21 mouse cellular contexts compared by ENCODE assay signal in the genomic region with DNA sequence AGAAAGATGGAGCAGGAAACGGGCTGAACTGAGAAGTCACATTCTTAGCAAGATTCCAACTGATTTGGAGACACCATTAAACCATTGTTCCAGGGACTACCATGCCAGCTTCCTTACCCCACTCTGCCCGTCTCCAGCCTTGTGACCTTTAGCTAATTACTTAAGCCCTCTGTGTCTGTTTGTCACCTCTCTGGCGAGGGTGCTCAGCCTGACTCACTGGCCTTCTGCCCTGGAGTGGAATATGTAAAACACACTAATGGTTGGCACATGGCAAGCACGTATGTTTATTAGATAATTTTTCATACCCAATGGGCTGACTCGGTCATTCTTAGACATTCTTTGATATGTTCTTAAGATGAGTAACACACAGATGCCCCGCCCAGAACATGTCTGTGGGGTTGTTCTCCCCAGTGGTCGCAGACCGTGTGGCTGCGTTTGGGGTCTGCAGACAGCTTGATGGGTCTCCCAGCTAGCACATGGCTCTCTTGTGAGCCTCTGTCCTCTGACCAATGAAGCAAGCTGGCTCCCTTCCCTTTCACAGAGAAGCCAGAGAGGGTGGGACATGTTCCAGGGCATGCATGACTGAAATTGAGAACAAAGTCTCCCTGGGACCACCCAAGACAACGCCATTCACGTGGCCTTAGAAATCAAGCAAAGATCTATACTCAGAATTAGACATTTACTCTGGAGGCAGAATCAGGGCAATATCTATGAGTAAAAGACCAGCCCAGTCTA. TPM values are rescaled to one million over a fixed set of nuclear protein-coding genes. Genes with fewer than 3 reads are reported as not detected.
A peak's percentile ranks its signal among the peaks of the same experiment; 100 is the strongest.
DNase-seq lines count a peak whose midpoint lies in the region; ATAC-seq and TF ChIP-seq lines count a peak whose summit lies in the region.
"Had no signal": no experiment of that assay in that cellular context is flagged by ENCODE, and none has a peak within 500 bp of the region (broad histone marks: within the 10 kb centered on the region; RNA-seq: fewer than 3 reads in every experiment).

No protein-coding gene starts in this region.

- H3K9me3 ChIP-seq in midbrain, postnatal 0 days (ENCODE audit: low read length), result no peaks in the 10 kb centered on the region
- no peaks in the 10 kb centered on the region for H3K9me3 ChIP-seq in midbrain, embryonic 14.5 days (ENCODE audit: control insufficient read depth, low read length)
- H3K9me3 ChIP-seq: G1E; hindbrain, embryonic 12.5 days; hindbrain, embryonic 15.5 days; intestine, embryonic 15.5 days had no signal

- H3K9ac ChIP-seq in midbrain, postnatal 0 days (replicated peaks; ENCODE audit: low read length, poor library complexity, severe bottlenecking), result no peak overlapping the region
- H3K9ac ChIP-seq in midbrain, embryonic 14.5 days (replicated peaks; ENCODE audit: low read length), result no peak overlapping the region
- H3K9ac ChIP-seq: forebrain, postnatal 0 days; hindbrain, embryonic 12.5 days; hindbrain, embryonic 15.5 days; intestine, embryonic 15.5 days had no signal

- DNase-seq in adrenal gland, adult 8-10 months, result peak; percentile 45
- no peak for DNase-seq in adrenal gland, postnatal 14 days
- DNase-seq in midbrain, postnatal 0 days (ENCODE audit: low spot score), result peak; percentile 13
- no peak for DNase-seq in midbrain, embryonic 14.5 days
- DNase-seq: B cell, adult 2 months; cerebellum, adult 11-12 months; cerebellum, adult 8-10 months; forebrain, postnatal 0 days; gastrocnemius, adult 2 months; gastrocnemius, postnatal 14 days; heart, adult 11 months; kidney, adult 11 months had no signal

- no peak for ATAC-seq in midbrain, postnatal 0 days (ENCODE audit: low FRiP score)
- no peak for ATAC-seq in midbrain, embryonic 14.5 days (ENCODE audit: low FRiP score, low TSS enrichment)
- ATAC-seq in monocyte, adult 5-6 weeks (replicated peaks; ENCODE audit: insufficient number of reproducible peaks, low FRiP score, low TSS enrichment, poor library complexity, severe bottlenecking), result no peak
- ATAC-seq: forebrain, embryonic 14.5 days; forebrain, postnatal 0 days; intestine, embryonic 15.5 days had no signal

- TF ChIP-seq CTCF in midbrain, postnatal 0 days (IDR thresholded peaks at IDR 0.05), result no peak
- TF ChIP-seq CTCF in embryonic fibroblast, embryonic 13.5 days (IDR thresholded peaks at IDR 0.05; ENCODE audit: borderline replicate concordance, insufficient read depth, low read length), result no peak

- H3K4me3 ChIP-seq in midbrain, postnatal 0 days (ENCODE audit: low read depth, low read length), result no peak overlapping the region
- no peak overlapping the region for H3K4me3 ChIP-seq in midbrain, embryonic 14.5 days (replicated peaks; ENCODE audit: low read depth, low read length)
- H3K4me3 ChIP-seq in embryonic fibroblast, embryonic 13.5 days (ENCODE audit: insufficient read depth, low read length), result no peak overlapping the region
- H3K4me3 ChIP-seq: gastrocnemius, adult 2 months; hindbrain, embryonic 12.5 days; hindbrain, embryonic 15.5 days; intestine, embryonic 15.5 days had no signal

- H3K27me3 ChIP-seq in midbrain, postnatal 0 days (ENCODE audit: insufficient read depth, low read length), result peaks cover 24% of the 10 kb centered on the region
- H3K27me3 ChIP-seq in midbrain, embryonic 14.5 days (ENCODE audit: control insufficient read depth, insufficient read depth, low read length), result peaks cover 31% of the 10 kb centered on the region
- H3K27me3 ChIP-seq: intestine, embryonic 15.5 days had no signal

- no peaks in the 10 kb centered on the region for H3K36me3 ChIP-seq in midbrain, postnatal 0 days (ENCODE audit: insufficient read depth, low read length)
- H3K36me3 ChIP-seq in midbrain, embryonic 14.5 days (ENCODE audit: control insufficient read depth, insufficient read depth, low read length), result no peaks in the 10 kb centered on the region
- H3K36me3 ChIP-seq: G1E; hindbrain, embryonic 12.5 days; hindbrain, embryonic 15.5 days; intestine, embryonic 15.5 days had no signal

- no peak overlapping the region for H3K27ac ChIP-seq in midbrain, postnatal 0 days (ENCODE audit: low read depth, low read length)
- H3K27ac ChIP-seq in midbrain, embryonic 14.5 days (replicated peaks; ENCODE audit: low read depth, low read length), result no peak overlapping the region
- H3K27ac ChIP-seq in embryonic fibroblast, embryonic 13.5 days (ENCODE audit: insufficient read depth, low read length), result peak overlapping the region; percentile 66; the same call in 1 of the 2 replicates
- H3K27ac ChIP-seq: gastrocnemius, adult 2 months; hindbrain, embryonic 12.5 days; hindbrain, embryonic 15.5 days; intestine, embryonic 15.5 days had no signal

- TF ChIP-seq POLR2A in embryonic fibroblast, embryonic 13.5 days (IDR thresholded peaks at IDR 0.05; ENCODE audit: low read depth, low read length), result no peak

- no peak overlapping the region for H3K4me2 ChIP-seq in midbrain, postnatal 0 days (ENCODE audit: low read depth, low read length, poor library complexity, severe bottlenecking)
- no peak overlapping the region for H3K4me2 ChIP-seq in midbrain, embryonic 14.5 days (ENCODE audit: low read length)
- H3K4me2 ChIP-seq: heart, embryonic 11.5 days; hindbrain, embryonic 12.5 days; hindbrain, embryonic 15.5 days; intestine, embryonic 15.5 days had no signal

- peaks cover 12% of the 10 kb centered on the region for H3K4me1 ChIP-seq in midbrain, postnatal 0 days (ENCODE audit: insufficient read depth, low read length)
- peaks cover 12% of the 10 kb centered on the region for H3K4me1 ChIP-seq in midbrain, embryonic 14.5 days (ENCODE audit: control insufficient read depth, insufficient read depth, low read length)
- H3K4me1 ChIP-seq in embryonic fibroblast, embryonic 13.5 days (ENCODE audit: control insufficient read depth, insufficient read depth, low read length), result no peaks in the 10 kb centered on the region

- 73% methylated on average over 11 of the region's 11 CpGs for WGBS in midbrain, postnatal 0 days
- 73% methylated on average over 11 of the region's 11 CpGs for WGBS in midbrain, embryonic 14.5 days

RNA-seq across cellular contexts. Expression of gene Mapk13, which starts 2.1 kb away (rescaled TPM):
- 100 to 1,000 TPM; 128 to 457 (median 281) TPM for total RNA-seq in adrenal gland, adult 8-10 months (2022)
- total RNA-seq in adrenal gland, postnatal 14 days (2021), result 48.0 and 62.9 TPM in 2 replicates
- 0.66 and 1.5 TPM in 2 replicates for total RNA-seq in midbrain, postnatal 0 days (2014; rRNA removed)
- 1.0 and 1.1 TPM in 2 replicates for polyA plus RNA-seq in midbrain, postnatal 0 days (2015; fragmentation: Nextera tagmentation; extraction: Ambion mirVana)
- polyA plus RNA-seq in midbrain, embryonic 14.5 days (2014; fragmentation: Nextera tagmentation; extraction: Ambion mirVana), result 0.19 and 0.61 TPM in 2 replicates
- 12.4 and 24.2 TPM in 2 replicates for polyA plus RNA-seq in embryonic fibroblast, embryonic 13.5 days (2011; ENCODE audit: insufficient read length, low read depth, missing spikeins)
- total RNA-seq in monocyte, adult 5-6 weeks (2017), result 1.5 to 2.3 TPM (median 1.8 TPM) in 3 replicates
- total RNA-seq: CH12.LX had no signal
- polyA plus RNA-seq: G1E had no signal

RNA-seq across cellular contexts. Expression of gene Brpf3, which starts 33.9 kb away (rescaled TPM):
- 10 to 100 TPM; 75.6 to 83.4 (median 77.1) TPM for total RNA-seq in adrenal gland, adult 8-10 months (2022)
- total RNA-seq in adrenal gland, postnatal 14 days (2021), result 62.6 and 64.5 TPM in 2 replicates
- 14.9 and 21.5 TPM in 2 replicates for total RNA-seq in midbrain, postnatal 0 days (2014; rRNA removed)
- 3.5 and 4.9 TPM in 2 replicates for polyA plus RNA-seq in midbrain, postnatal 0 days (2015; fragmentation: Nextera tagmentation; extraction: Ambion mirVana)
- polyA plus RNA-seq in midbrain, embryonic 14.5 days (2014; fragmentation: Nextera tagmentation; extraction: Ambion mirVana), result 4.7 and 8.2 TPM in 2 replicates
- 41.9 and 43.7 TPM in 2 replicates for polyA plus RNA-seq in embryonic fibroblast, embryonic 13.5 days (2011; ENCODE audit: insufficient read length, low read depth, missing spikeins)
- 6.7 to 16.8 TPM (median 7.3 TPM) in 3 replicates for total RNA-seq in monocyte, adult 5-6 weeks (2017)

RNA-seq across cellular contexts. Expression of gene AC170998.1, which starts 41.1 kb away (rescaled TPM):
- 1 to 10 TPM in 3 of 4 experiments, under 1 TPM in 1; 0.58 to 3.7 (median 2.1) TPM for total RNA-seq in adrenal gland, adult 8-10 months (2022)
- 1.2 and 2.0 TPM in 2 replicates for total RNA-seq in adrenal gland, postnatal 14 days (2021)
- 2.7 and 4.2 TPM in 2 replicates for total RNA-seq in midbrain, postnatal 0 days (2014; rRNA removed)
- polyA plus RNA-seq in midbrain, postnatal 0 days (2015; fragmentation: Nextera tagmentation; extraction: Ambion mirVana), result 1.8 and 3.2 TPM in 2 replicates
- 2.1 TPM in 2 replicates for polyA plus RNA-seq in midbrain, embryonic 14.5 days (2014; fragmentation: Nextera tagmentation; extraction: Ambion mirVana)
- polyA plus RNA-seq in embryonic fibroblast, embryonic 13.5 days (2011; ENCODE audit: insufficient read length, low read depth, missing spikeins), result 2.3 and 4.6 TPM in 2 replicates
- total RNA-seq in monocyte, adult 5-6 weeks (2017), result 10.1 to 17.4 TPM in 2 of 3 replicates, not detected in the other
- polyA plus RNA-seq: G1E had no signal

Comparison
In these comparisons a context has a peak if more than half of its experiments do, and no peak if none do; other contexts are left out.
1. DNase-seq: peak in adrenal gland, adult 8-10 months (single experiment) and midbrain, postnatal 0 days (single experiment); none in adrenal gland, postnatal 14 days (single experiment) and midbrain, embryonic 14.5 days (single experiment).
2. RNA of gene Mapk13, which starts 2.1 kb away (total RNA-seq): 128 to 457 TPM in adrenal gland, adult 8-10 months and 48.0 to 62.9 TPM in adrenal gland, postnatal 14 days; 1.5 to 2.3 TPM in monocyte, adult 5-6 weeks and 0.66 to 1.5 TPM in midbrain, postnatal 0 days; every median in the first group is over 10 times any median in the second.